Mouse (Mus musculus) gastrocnemius, postnatal 25 days (tissue): Measurements from ENCODE around the gene Lipc. TPM values are rescaled to one million over a fixed set of nuclear protein-coding genes. Genes with fewer than 3 reads are reported as not detected.

Source experiments
- DNase-seq: peaks from one replicate; pipeline ENCODE4 v3.0.0; 2022
- microRNA-seq, 2 experiments: library from miRNA; unstranded; fragments of <30 nt; microRNA quantifications; one replicate each; pipeline ENCODE4 v1.2.0; 2021; ENCODE audit warnings: borderline replicate concordance in 2 of 2
- total RNA-seq, 2 experiments: library from RNA; stranded (reverse); gene quantifications; 1 replicate in 1 of 2; 2 replicates in 1 of 2; pipeline ENCODE4 v1.2.3; 2021

Lipc gene
- total RNA-seq, 2 experiments from 2014 or later = not detected

GRCm38 (mm10) chr9:70818739-70819138 is 133.3 kb downstream of the Lipc start:
- no peak for DNase-seq

- no peak for DNase-seq
Measured at GRCm38 (mm10) chr9:70817396-70817795, 134.6 kb downstream of the Lipc start.

- DNase-seq = no peak
Measured at GRCm38 (mm10) chr9:70816701-70817305, 135.2 kb downstream of the Lipc start.

GRCm38 (mm10) chr9:70812551-70812950 is 139.5 kb downstream of the Lipc start:
- DNase-seq = no peak

- DNase-seq = peak; percentile 12
Measured at GRCm38 (mm10) chr9:70807714-70808113, 144.3 kb downstream of the Lipc start.

GRCm38 (mm10) chr9:70806069-70806468 is 146.0 kb downstream of the Lipc start:
- DNase-seq = no peak

- no peak for DNase-seq
Measured at GRCm38 (mm10) chr9:70802816-70803215, 149.2 kb downstream of the Lipc start.

GRCm38 (mm10) chr9:70801761-70802160 is 150.3 kb downstream of the Lipc start:
- DNase-seq = no peak

- no peak for DNase-seq
Measured at GRCm38 (mm10) chr9:70800588-70801315, 151.3 kb downstream of the Lipc start.

GRCm38 (mm10) chr9:70795439-70795757 is 156.6 kb downstream of the Lipc start:
- no peak for DNase-seq

GRCm38 (mm10) chr9:70794643-70795438 is 157.2 kb downstream of the Lipc start:
- DNase-seq = no peak

- no peak for DNase-seq
Measured at GRCm38 (mm10) chr9:70790621-70791020, 161.4 kb downstream of the Lipc start.

GRCm38 (mm10) chr9:70788705-70789104 is 163.3 kb downstream of the Lipc start:
- DNase-seq = no peak

- no peak for DNase-seq
Measured at GRCm38 (mm10) chr9:70782191-70782590, 169.8 kb downstream of the Lipc start.

- DNase-seq = no peak
Measured at GRCm38 (mm10) chr9:70775517-70775916, 176.5 kb downstream of the Lipc start.

- DNase-seq = no peak
Measured at GRCm38 (mm10) chr9:70760974-70761373, 191.1 kb downstream of the Lipc start.

GRCm38 (mm10) chr9:70751504-70752222 is 200.4 kb downstream of the Lipc start:
- no peak for DNase-seq

Small RNAs within 50 kb of the gene (microRNA-seq; reads per million reads assigned to microRNA genes)
- gene Gm25149 = 0 reads per million in 2 experiments

Other genes with a start within 250 kb of the Lipc start
- gene Aqp9, start 216.5 kb upstream of the Lipc start, total RNA-seq = under 1 TPM in 1 of 2 experiments, not detected in 1; 0.13 TPM